Mouse (Mus musculus) regulatory T cell (primary cell): ENCODE data around the gene Fgfr2.

ENCODE experiments used
- in situ Hi-C: fragments of 300-600 bp; cut with MboI, MseI; formaldehyde crosslinking; loops from one replicate; pipeline ENCODE4 v1.15.1; 2025; ENCODE audit warnings: high pct_unique_total_duplicates

The Fgfr2 gene

GRCm38 (mm10) chr7:131602106-131602505 is 1521.0 kb downstream of the Fgfr2 start:
- in situ Hi-C loops, result no loop called here

GRCm38 (mm10) chr7:131598483-131598824 is 1524.7 kb downstream of the Fgfr2 start:
- in situ Hi-C loops, result no loop called here

GRCm38 (mm10) chr7:131597779-131598482 is 1525.2 kb downstream of the Fgfr2 start:
- in situ Hi-C loops, result no loop called here

- in situ Hi-C loops, result no loop called here
Observed at GRCm38 (mm10) chr7:131585551-131585950, 1537.6 kb downstream of the Fgfr2 start.

GRCm38 (mm10) chr7:131582178-131582577 is 1541.0 kb downstream of the Fgfr2 start:
- in situ Hi-C loops, result no loop called here

- in situ Hi-C loops, result no loop called here
Observed at GRCm38 (mm10) chr7:131575246-131575645, 1547.9 kb downstream of the Fgfr2 start.

GRCm38 (mm10) chr7:131560697-131561042 is 1562.5 kb downstream of the Fgfr2 start:
- in situ Hi-C loops, result loop anchor here (5.0 to 25.0 kb wide), 4 partner anchors 153 to 1202 kb away; no protein-coding TSS in a partner anchor

- in situ Hi-C loops, result loop anchor here (5.0 to 25.0 kb wide), 4 partner anchors 153 to 1202 kb away; no protein-coding TSS in a partner anchor
Observed at GRCm38 (mm10) chr7:131559986-131560696, 1563.0 kb downstream of the Fgfr2 start, which contains the start of gene Bub3. Gene Bub3, plus strand, starts transcription at chr7:131560222.

- in situ Hi-C loops, result loop anchor here (25.0 kb wide), 2 partner anchors 920 to 1205 kb away; no protein-coding TSS in a partner anchor
Observed at GRCm38 (mm10) chr7:131557751-131558150, 1565.4 kb downstream of the Fgfr2 start.

- in situ Hi-C loops, result loop anchor here (25.0 kb wide), 2 partner anchors 919 to 1206 kb away; no protein-coding TSS in a partner anchor
Observed at GRCm38 (mm10) chr7:131556541-131557271, 1566.4 kb downstream of the Fgfr2 start.

- in situ Hi-C loops, result loop anchor here (25.0 kb wide), 2 partner anchors 919 to 1206 kb away; no protein-coding TSS in a partner anchor
Observed at GRCm38 (mm10) chr7:131556116-131556515, 1567.0 kb downstream of the Fgfr2 start.

GRCm38 (mm10) chr7:131555301-131556081 is 1567.7 kb downstream of the Fgfr2 start:
- in situ Hi-C loops, result loop anchor here (25.0 kb wide), 2 partner anchors 918 to 1207 kb away; no protein-coding TSS in a partner anchor

GRCm38 (mm10) chr7:131554341-131555180 is 1568.6 kb downstream of the Fgfr2 start:
- in situ Hi-C loops, result loop anchor here (25.0 kb wide), 2 partner anchors 917 to 1208 kb away; no protein-coding TSS in a partner anchor

- in situ Hi-C loops, result loop anchor here (25.0 kb wide), 2 partner anchors 916 to 1209 kb away; no protein-coding TSS in a partner anchor
Observed at GRCm38 (mm10) chr7:131553771-131554175, 1569.4 kb downstream of the Fgfr2 start.

- in situ Hi-C loops, result loop anchor here (25.0 kb wide), 2 partner anchors 915 to 1210 kb away; no protein-coding TSS in a partner anchor
Observed at GRCm38 (mm10) chr7:131552781-131553180, 1570.4 kb downstream of the Fgfr2 start.

GRCm38 (mm10) chr7:131551931-131552741 is 1571.0 kb downstream of the Fgfr2 start:
- in situ Hi-C loops, result loop anchor here (25.0 kb wide), 2 partner anchors 915 to 1210 kb away; no protein-coding TSS in a partner anchor

- in situ Hi-C loops, result loop anchor here (25.0 kb wide), 2 partner anchors 914 to 1211 kb away; no protein-coding TSS in a partner anchor
Observed at GRCm38 (mm10) chr7:131551471-131551870, 1571.7 kb downstream of the Fgfr2 start.

GRCm38 (mm10) chr7:131548473-131548872 is 1574.7 kb downstream of the Fgfr2 start, which contains the start of gene Hmx2:
Gene Hmx2, plus strand, starts transcription at chr7:131548773.
- in situ Hi-C loops, result loop anchor here (10.0 kb wide), 1 partner anchor 1024 kb away; the partner anchor contains the start of gene Ate1

GRCm38 (mm10) chr7:131547481-131547880 is 1575.7 kb downstream of the Fgfr2 start:
- in situ Hi-C loops, result loop anchor here (10.0 kb wide), 1 partner anchor 1023 kb away; the partner anchor contains the start of gene Ate1
